Mouse (Mus musculus) heart, postnatal 0 days (tissue): ENCODE measurements around the gene Btbd10.
A peak's percentile ranks its signal among the peaks of the same experiment; 100 is the strongest.

Source experiments
- CTCF ChIP-seq: IDR thresholded peaks from 2 replicates; pipeline ENCODE4 v1.5.1; 2016; ENCODE audit warnings: antibody characterized with exemption, control low read depth, low read depth
- EP300 ChIP-seq: IDR thresholded peaks from 2 replicates; pipeline ENCODE4 v1.6.1; 2016; ENCODE audit warnings: antibody characterized with exemption, low read depth

DNA sequence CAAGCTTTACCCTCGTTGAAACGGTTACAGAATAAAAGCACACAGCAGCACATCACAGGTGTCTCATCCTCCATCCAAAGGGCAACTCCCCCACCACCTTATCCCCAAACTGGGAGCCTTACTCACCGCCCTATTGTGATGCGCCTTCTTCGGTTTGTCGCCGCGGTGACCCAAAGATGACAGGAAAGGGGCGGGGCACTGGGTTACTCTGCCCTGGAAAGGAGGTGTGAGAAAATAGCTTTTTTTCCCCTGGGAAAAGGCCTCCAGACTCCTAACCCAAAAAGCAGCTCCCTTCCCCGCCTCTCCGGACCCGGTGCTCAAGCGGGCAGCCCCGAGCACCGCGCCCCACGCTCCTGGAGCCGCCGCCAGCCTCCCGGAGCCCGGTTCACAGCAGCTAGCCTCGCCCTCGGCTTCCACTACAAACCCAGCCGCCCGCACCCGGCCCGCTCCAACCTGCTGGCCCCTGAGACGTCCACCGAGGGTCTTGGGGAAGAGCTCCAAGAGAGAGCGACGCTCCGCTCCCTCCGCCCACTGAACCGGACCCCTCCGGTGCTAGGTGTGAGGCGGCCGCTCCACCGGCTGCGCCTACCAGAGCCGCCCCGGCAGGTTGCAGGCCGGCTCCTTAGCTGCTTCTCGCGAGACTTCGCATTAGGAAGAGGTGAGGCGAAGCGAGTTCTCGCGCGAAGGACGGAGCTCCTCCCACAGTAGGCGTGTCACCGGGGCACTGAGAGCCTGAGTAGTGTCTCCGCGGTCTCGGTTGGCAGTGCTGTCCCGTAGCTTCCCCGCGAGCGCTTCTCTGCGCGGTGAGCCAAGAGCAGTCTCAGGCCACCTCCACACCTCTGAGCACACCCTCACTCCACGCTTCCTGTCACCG is at the start of gene Btbd10:
- TF ChIP-seq CTCF: no peak
- peak; percentile 93 for TF ChIP-seq EP300
